Mouse (Mus musculus) WW6 (cell line): ENCODE data around the gene Rpf2.

Experiments used
- DNase-seq: peaks from one replicate; pipeline ENCODE4 v3.0.0-alpha.2; 2013; ENCODE audit warnings: low read depth, low spot score

The Rpf2 gene

DNA sequence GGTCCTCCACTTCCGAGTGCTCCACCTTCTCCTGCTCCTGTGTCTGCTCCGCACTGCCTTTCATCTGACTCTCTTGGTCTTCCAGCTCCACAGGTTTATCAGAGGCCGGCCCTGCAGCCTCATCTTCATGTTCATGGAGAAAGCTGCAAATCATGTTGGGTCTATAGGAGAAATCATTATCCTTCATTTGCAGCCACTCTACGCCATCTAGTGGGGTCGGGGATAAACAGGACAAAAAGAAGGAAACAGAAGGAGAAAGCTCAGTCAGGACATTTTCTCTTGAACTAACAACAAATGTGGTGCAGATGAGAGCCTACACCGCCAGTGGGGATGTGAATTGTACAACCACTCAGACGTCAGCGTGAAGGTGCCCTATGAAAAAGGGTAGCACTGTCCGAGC is 2.8 kb upstream of the Rpf2 start:
- no peak for DNase-seq

DNA sequence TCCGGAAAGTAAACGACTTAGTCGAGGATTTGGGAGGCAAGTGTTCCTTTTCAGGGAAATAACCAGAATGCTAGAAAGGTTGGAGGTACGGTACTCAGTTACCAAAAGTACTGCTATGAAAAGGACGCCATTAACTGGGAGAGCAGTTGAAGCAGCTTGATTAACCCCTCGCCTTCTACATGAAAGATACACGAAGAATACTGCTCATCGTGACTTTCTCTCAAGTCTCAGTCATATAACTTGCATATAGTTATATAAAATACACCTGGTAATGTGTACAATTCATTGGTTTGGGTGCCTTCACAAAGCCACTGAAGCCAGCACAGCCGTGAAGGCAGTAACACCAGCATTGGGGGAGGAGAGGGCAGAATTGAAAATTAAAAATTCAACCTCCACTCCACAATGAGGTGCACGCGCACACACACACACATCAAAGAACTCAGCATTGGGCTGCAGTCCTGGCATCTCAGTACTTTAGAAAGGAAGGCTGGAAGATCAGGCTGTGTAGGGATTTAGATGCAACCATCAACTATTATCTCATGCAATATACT is 405 bp upstream of the Rpf2 start:
- DNase-seq = no peak

DNA sequence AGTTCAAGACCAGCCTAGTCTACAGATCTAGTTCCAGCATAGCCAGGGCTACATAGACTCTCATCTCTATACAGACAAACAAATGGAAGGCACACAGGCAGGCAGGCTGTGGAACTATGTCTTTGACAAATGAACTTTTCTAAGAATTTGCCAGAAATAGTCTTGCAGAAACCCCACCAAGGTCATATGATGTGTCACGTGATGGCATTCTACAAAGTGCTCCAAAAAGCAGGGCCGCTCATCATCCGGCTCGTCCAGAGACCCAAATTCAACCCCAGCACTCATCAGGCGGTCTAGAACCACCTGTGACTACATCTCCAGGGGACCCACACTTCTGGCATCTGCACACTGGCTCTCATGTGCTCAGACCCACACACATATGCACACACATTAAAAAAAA is 9.0 kb downstream of the Rpf2 start:
- no peak for DNase-seq

DNA sequence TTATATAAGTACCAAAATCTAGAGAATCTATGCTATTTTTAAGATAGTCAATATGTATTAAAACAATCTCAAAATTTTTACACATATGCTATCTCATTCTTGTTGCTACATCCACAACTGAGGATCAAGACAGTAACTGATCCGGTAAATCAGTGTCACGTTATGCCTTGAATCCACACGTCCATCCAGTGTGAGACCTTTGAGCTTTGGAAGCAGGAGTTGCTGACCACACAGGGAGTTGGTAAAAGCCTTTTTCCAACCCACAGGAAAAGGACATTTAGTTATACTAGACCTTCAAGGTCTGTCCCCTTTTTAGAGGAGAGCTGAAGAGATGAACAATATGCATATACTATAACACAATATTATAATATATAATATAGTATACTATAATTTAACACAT is 13.6 kb downstream of the Rpf2 start:
- no peak for DNase-seq

DNA sequence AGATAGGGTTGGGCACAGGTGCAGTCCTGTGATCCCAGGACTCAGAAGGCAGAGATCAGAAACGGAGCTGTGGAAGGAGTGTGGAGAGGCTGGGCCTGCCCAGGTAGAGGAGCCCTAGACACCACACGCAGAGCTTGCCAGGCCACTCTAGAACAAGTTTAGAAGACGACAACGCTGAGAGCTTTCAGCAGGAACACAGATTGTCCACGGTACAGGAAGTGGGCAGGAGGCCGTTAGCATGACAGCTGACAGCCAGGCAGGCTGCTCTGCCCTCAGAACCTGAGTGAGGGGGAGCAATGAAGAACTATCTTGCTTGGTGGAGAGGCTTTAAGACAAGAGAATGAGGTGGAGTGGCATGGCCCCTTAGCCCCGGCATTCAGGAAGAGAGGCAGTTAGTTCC is 14.4 kb downstream of the Rpf2 start:
- DNase-seq = no peak

DNA sequence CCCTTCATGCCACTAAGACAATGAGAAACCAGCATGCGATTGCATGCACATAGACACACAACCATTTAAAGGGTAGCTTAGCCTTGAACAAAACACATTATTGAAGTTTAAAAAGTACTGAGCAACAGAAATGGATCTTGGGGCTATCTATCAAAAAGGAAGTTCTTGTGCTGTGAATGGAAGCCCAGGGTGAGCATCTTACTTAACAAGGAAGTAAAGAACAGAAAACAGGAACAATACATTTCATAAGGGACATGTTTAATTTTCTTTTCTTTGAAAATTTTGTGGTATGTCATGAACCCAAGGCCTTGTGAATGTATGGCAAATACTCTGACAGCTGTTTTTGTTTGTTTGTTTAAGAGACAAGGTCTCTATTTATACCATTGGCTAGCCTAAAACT is 17.1 kb downstream of the Rpf2 start:
- DNase-seq = no peak

DNA sequence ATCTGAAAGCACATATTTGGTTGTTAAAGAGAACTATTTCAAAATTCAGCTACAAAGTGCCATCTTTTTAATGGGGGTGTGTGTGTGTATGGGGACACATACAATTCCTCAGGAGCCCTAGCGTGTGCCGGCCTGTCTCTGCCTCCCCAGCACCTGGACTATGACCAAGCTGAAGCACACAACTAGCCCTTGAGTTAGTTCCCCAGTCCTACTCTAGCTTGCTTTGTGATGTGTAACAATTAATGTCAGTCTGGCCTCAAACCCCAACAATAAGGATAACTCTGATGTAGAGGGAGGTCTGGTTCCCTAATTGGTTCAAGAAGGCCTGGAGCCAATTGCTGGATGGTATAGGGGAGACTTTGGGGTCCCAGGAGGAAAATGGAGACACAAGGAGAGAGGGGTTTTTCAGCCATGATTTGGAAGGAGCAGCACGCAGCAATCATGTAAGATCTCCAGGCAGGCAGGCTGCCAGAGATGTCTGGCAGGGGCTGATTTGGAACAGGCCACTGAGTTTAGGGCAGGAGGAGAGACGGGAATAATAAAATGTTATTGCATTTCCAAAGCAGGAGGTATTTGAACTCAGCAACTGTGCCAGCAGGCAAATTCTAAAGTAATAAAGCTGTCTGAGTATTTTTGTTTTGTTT is 19.1 kb downstream of the Rpf2 start:
- DNase-seq = no peak

DNA sequence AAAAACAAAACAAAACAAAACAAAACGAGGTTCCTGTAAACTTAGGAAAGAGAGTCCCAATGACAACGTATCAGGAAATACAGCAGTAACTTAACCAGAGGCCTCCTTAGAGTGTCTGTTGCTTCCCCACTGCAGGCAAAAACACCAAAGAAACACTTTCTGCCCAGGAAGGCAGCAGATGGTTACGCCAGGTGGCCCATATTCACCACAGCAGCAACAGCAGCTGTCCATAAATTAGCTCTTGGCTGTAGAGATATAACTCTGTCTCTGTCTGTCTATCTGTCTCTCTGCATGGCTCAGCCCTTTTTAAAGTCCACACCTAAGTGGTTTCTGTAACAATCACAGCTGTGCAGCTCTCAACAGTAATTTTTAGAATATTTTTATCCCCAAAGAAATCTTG is 28.0 kb downstream of the Rpf2 start:
- no peak for DNase-seq

DNA sequence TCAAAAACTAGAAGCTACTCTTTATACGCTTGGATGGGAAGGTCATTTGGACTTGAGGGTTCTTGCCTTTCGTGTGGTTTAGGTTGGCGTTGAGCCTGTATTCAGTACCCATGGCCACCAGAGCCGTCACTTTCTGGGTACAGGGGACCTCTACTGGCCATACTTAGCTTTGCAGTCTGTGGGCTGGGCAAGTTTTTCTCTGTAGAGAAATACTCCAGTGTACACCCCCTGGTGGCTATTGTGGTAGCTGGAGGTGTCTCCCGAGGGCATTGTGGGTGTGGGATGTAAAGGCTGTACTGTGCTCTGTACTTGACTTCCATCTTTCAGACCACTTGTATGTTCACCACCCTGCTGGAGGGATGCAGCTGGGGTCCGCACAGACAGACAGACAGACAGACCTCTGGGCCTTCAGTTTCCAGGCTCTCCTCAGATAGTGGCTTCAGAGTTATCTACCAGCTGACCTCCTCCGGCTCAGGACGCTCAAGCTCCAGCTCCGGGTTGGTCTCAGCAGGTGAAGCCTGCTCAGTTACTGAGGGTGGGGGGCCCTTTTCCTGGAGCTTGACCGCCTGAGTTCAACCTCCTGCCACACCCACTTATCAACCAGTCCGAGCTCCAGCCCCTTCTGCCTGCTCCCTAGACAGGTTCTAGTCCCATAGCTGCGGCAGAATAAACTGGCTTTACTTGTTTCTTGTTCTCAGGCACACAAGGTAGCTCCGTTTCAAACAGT is 34.2 kb downstream of the Rpf2 start:
- DNase-seq = peak; percentile 87

DNA sequence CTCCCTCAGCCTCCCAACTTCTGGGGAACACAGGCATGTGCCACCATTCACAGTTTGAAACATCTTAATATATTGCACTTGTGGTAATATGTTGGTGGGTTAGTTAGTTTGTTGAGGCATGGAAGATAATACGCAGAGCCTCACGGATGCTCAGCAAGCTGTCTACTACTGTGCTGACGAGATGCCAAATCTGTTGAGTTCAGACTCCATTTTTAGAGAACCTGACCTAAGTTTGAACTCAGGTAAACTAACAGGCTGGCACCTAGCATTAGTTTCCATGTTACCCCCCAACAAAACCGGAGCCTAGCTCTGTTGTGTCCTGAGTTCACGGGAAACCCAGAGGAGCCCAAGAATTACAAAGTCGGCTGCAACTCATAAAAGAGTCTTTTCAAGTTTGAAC is 51.8 kb downstream of the Rpf2 start:
- DNase-seq = no peak

DNA sequence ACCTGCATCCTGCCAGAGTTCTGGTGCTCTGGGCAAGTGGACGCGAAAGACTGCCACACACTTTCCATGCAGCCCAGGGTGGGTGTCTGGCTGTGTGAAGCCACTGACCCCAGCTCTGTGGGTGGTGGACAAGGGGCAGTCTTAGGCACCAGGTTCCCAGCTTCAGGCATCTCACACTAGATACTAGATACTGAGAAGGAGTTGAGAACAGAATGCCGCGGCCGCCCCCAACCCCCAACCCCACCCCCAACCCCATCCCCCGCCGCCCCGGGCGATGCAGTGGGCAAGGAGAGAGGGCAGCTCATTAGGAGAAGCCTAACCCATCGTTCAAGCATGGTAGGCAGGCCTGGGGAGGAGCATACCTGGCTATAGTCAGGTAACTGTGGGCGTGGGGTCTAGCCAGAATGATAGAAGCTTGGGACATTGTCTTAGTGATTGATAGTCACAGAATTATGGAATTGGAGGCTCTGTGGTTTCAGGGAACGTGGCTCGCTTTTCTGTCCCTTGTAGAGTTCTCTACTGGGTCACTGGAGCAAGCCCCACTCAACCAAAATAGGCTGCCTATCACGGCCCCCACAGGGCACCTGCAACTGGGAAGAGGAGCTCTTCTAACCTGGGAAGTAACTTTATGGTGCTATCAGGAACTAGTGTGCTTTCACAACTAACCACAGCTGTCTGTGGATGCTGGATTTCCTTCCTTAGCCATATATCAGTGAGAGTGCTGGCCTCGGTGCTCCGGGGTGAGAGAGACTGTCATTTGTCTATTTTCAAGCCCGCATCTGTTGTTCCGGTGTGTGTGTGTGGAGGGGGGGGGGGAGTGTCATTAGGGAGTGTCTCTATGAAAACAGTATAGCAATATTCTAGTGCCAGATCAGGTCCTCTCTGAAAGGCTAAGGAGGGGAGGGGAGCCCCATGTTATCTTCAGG is 54.6 kb downstream of the Rpf2 start:
- DNase-seq = no peak

DNA sequence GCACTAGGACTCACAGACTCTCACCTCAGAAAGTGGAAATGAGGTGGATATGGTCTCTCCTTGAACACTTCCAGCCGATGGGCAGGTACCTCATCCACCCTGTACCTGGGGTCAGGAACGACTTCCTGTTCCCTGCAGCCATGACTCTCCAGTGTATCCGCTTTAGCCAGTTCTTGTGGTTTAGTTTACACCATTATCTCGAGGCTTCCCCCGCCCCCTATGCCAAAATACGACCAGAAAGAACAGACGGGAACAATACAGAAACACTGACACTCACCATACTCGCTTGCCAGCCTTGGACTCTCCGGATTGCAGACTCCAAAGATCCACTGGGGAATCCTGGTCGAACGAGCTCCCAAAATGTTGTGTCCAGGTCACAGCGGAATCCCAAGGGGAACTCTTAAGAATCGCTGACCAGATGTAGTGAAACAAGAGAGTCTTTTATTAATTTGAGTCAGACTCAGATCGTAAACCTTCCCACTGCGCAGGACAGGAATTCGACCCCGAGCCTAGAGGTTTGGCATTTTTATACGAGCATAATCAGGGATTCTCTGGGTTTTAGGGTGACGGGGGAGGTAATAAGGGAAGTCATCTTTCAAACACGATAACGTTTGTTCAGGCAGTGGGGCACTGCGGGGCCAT is 55.4 kb downstream of the Rpf2 start:
- no peak for DNase-seq

DNA sequence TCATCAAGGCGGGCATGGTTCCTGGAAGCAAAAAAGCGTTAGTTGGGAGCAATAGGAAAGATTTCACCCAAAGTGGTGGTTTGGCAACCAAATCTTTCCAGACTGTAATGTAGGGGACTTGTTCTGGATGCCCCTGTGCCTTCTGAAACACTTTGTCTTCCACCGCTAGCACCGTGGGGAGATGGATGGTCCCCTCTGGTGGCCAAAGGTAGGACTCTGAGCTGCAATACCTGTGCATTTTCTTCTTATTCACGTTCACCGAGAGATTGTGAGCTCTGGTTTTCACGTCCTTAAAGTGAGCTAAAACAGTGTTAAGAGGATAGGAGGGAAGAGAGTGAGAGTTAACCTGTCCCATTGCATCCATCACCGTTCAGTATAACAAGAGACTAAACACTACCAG is 56.0 kb downstream of the Rpf2 start:
- no peak for DNase-seq

DNA sequence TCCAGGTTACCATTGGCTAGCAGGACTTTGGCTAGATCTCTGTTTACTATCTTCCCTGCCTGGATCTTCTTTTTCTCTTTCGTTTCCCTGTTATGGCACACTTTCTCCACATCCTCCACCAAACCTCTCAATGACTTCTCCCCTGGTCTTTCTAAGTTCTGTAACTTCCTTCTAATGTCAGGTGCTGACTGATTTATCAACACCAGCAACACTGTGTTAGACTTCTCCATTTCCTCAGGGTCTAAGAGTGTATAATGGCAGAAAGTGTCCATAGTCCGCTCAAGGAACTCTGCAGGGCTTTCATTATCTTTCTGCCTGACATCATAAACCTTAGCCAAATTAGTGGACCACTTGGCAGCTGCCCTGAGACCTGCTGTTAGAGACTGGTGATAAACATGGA is 57.1 kb downstream of the Rpf2 start:
- DNase-seq = no peak

DNA sequence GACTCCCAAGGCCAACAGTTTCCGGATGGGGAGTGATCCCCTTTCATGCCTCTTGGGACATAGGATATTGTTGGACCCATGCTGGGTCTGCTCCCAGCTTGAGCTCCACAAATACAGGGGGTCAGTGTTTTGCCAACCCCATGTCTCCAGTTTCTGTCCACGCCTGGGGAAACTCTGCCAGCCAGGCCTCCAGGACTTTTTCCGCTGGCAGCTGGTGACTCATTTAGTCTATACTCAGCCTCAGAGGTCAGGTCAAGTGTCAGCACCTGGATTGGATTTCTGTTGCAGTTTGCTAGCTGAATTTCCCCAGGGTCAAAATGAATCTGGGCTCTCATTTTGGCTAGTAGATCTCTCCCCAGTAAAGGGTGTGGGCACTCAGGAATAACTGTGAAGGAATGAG is 58.0 kb downstream of the Rpf2 start:
- no peak for DNase-seq

DNA sequence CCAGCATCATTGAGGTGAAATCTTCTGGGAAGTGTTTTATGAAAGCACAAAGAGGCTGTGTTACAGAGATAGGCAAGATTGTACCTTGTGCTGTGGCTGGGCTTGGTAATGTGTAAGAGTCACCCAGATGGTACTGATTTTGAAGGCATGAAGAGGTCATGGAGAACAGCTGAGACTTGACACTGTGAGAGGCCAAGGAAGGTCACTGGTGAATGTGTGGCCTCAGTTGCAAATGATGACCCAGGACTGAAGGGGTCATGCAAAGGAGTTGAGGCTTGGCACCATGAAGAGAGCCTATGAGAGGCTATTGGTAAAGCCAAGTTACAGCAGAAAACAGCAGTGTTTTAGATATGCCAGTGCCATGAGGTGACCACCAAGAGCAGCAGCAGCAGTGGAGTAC is 60.9 kb downstream of the Rpf2 start:
- no peak for DNase-seq

DNA sequence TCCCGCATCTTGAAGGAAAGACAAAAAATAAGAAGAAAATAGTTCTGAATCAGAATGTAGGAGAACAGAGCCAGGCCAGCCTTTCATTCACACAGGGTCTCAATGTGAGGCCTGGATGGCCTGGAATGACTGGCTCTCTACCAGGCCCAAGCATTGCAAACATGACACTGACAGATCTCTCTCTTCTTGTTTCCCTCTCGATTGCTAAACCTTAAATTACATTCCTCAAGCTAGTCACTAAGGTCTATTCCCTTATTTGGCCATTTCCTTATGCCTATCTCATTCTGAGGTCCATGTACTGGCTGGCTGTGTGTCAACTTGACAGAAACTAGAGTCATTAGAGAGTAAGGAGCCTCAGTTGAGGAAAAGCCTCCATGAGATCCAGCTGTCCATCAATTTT is 66.8 kb downstream of the Rpf2 start:
- DNase-seq = no peak

DNA sequence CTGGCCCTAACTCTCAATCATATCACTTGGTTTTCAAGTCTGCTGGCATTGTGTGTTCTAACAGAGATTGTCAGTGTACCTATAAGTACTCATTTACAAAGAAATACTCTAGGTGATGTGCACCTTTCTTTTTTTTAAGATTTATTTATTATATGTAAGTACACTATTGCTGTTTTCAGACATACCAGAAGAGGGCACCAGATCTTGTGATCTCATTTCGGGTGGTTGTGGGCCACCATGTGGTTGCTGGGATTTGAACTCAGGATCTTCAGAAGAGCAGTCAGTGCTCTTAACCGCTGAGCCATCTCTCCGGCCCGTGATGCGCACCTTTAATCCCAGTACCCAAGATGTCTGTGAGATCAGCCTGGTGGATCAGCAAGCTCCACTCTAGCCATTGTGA is 67.7 kb downstream of the Rpf2 start:
- DNase-seq = no peak

DNA sequence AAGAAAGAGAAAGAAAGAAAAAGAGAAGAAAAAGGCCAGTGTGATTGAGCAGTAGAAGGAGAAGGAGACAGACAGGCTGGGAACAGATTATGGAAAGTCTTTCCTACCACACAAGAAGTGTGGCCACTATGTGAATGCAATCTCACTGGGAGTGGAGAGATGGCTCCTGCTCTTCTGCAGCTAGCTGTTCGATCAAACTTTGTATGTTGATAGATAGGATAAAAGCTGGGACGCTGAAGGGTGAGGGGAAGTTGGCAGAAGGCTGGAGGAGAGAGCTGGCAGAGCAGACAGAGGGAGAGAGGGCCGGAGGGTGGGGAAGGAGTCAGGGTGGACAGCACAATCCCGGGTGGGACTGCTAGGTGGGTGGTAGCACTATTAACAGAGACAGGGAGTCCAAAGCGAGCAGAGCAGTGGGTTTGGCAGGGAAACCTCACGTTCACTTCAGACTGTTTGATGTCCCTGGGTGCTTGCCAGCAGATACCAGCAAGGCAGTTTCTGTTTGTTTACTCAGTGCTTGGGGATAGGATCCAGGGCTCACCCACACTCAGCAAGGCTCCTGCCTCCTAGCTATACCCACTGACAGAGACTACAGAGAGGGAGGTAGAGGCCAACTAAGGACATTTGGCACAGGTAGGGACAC is 69.4 kb downstream of the Rpf2 start:
- DNase-seq = no peak
